Mouse (Mus musculus) MEL (cell line): ENCODE results near the gene Cenpm. TPM values are rescaled to one million over a fixed set of nuclear protein-coding genes. Genes with fewer than 3 reads are reported as not detected.

Experiments used
- DNase-seq: peaks from one replicate; pipeline ENCODE4 v3.0.0; 2011; ENCODE audit warnings: low read depth, low spot score
- H3K27ac ChIP-seq: 2 replicates; pipeline ENCODE4 v1.5.1; 2012; ENCODE audit warnings: low read depth, mild to moderate bottlenecking, control low read depth, low read length, moderate library complexity; ENCODE audit not compliant: control insufficient read depth
- H3K27me3 ChIP-seq, 2 experiments: fragments of 150-350 bp in 1 of 2; sonication (generic) in 1 of 2; 2 replicates each; pipeline ENCODE4 v1.6.1; 2012; ENCODE audit warnings: low read length in 2 of 2, mild to moderate bottlenecking in 2 of 2, improper control_type of control experiment in 1 of 2, moderate library complexity in 1 of 2; ENCODE audit not compliant: insufficient read depth in 2 of 2, control insufficient read depth in 1 of 2
- H3K36me3 ChIP-seq, 2 experiments: 2 replicates each; pipeline ENCODE4 v1.6.1; 2012 to 2014; ENCODE audit warnings: low read length in 2 of 2, improper control_type of control experiment in 1 of 2, inconsistent platforms in 1 of 2, mild to moderate bottlenecking in 1 of 2; ENCODE audit not compliant: insufficient read depth in 2 of 2, control insufficient read depth in 1 of 2
- H3K4me1 ChIP-seq, 2 experiments: fragments of 150-350 bp in 1 of 2; sonication (generic) in 1 of 2; 2 replicates each; pipeline ENCODE4 v1.6.1; 2012; ENCODE audit warnings: low read length in 2 of 2, improper control_type of control experiment in 1 of 2, mild to moderate bottlenecking in 1 of 2; ENCODE audit not compliant: insufficient read depth in 2 of 2, control insufficient read depth in 1 of 2
- H3K4me3 ChIP-seq, 2 experiments: fragments of 150-350 bp in 1 of 2; sonication (generic) in 1 of 2; 2 replicates each; pipeline ENCODE4 v1.5.1; 2012; ENCODE audit warnings: low read depth in 2 of 2, low read length in 2 of 2, mild to moderate bottlenecking in 2 of 2, moderate library complexity in 2 of 2, control low read depth in 1 of 2, improper control_type of control experiment in 1 of 2; ENCODE audit not compliant: control insufficient read depth in 1 of 2, insufficient read depth in 1 of 2
- H3K79me2 ChIP-seq: 2 replicates; pipeline ENCODE4 v1.6.1; 2012; ENCODE audit warnings: mild to moderate bottlenecking, low read length, moderate library complexity; ENCODE audit not compliant: control insufficient read depth, poor library complexity, insufficient read depth
- H3K9ac ChIP-seq: 2 replicates; pipeline ENCODE4 v1.6.1; 2012; ENCODE audit warnings: low read depth, mild to moderate bottlenecking, control low read depth, low read length, moderate library complexity; ENCODE audit not compliant: control insufficient read depth, poor library complexity, severe bottlenecking
- H3K9me3 ChIP-seq: fragments of 150-350 bp; sonication (generic); replicated peaks from 2 replicates; pipeline ENCODE4 v1.6.1; 2012; ENCODE audit warnings: mild to moderate bottlenecking, low read length, improper control_type of control experiment, moderate library complexity; ENCODE audit not compliant: insufficient read depth
- BHLHE40 ChIP-seq: IDR thresholded peaks from 2 replicates; pipeline ENCODE4 v1.6.1; 2012; ENCODE audit warnings: low read depth, mild to moderate bottlenecking, inconsistent platforms, low read length, improper control_type of control experiment, borderline replicate concordance
- CTCF ChIP-seq, 3 experiments: IDR thresholded peaks in 2 of 3; conservative IDR thresholded peaks in 1 of 3; 2 replicates each; pipeline ENCODE4 v1.5.1; 2011 to 2012; ENCODE audit warnings: low read length in 3 of 3, low read depth in 2 of 3, mild to moderate bottlenecking in 2 of 3, improper control_type of control experiment in 1 of 3, inconsistent platforms in 1 of 3, mixed read lengths in 1 of 3, moderate library complexity in 1 of 3; ENCODE audit not compliant: control insufficient read depth in 1 of 3, insufficient read depth in 1 of 3, poor library complexity in 1 of 3, severe bottlenecking in 1 of 3
- ELF1 ChIP-seq: IDR thresholded peaks from 2 replicates; pipeline ENCODE4 v1.6.1; 2014; ENCODE audit warnings: low read depth, mild to moderate bottlenecking, inconsistent platforms, low read length, improper control_type of control experiment, moderate library complexity
- MAX ChIP-seq: IDR thresholded peaks from 2 replicates; pipeline ENCODE4 v1.6.1; 2011; ENCODE audit warnings: low read length, improper control_type of control experiment
- MAZ ChIP-seq: IDR thresholded peaks from 2 replicates; pipeline ENCODE4 v1.6.1; 2012; ENCODE audit warnings: low read depth, mild to moderate bottlenecking, inconsistent platforms, low read length, improper control_type of control experiment
- MEF2A ChIP-seq: IDR thresholded peaks from 2 replicates; pipeline ENCODE4 v1.6.1; 2014; ENCODE audit warnings: low read depth, mild to moderate bottlenecking, inconsistent platforms, low read length, improper control_type of control experiment; ENCODE audit not compliant: poor library complexity, insufficient replicate concordance, severe bottlenecking; ENCODE audit errors: extremely low read depth
- SIN3A ChIP-seq: IDR thresholded peaks from 2 replicates; pipeline ENCODE4 v1.6.1; 2012; ENCODE audit warnings: low read length, improper control_type of control experiment, inconsistent platforms
- SMC3 ChIP-seq: IDR thresholded peaks from 2 replicates; pipeline ENCODE4 v1.6.1; 2011; ENCODE audit warnings: low read depth, low read length, improper control_type of control experiment
- TCF12 ChIP-seq: IDR thresholded peaks from 2 replicates; pipeline ENCODE4 v1.6.1; 2014; ENCODE audit warnings: low read depth, mild to moderate bottlenecking, inconsistent platforms, low read length, improper control_type of control experiment, moderate library complexity
- USF1 ChIP-seq: IDR thresholded peaks from 2 replicates; pipeline ENCODE4 v1.6.1; 2014; ENCODE audit warnings: low read depth, mild to moderate bottlenecking, inconsistent platforms, low read length, improper control_type of control experiment, moderate library complexity
- ZNF384 ChIP-seq: IDR thresholded peaks from 2 replicates; pipeline ENCODE4 v1.6.1; 2012; ENCODE audit warnings: low read depth, mild to moderate bottlenecking, inconsistent platforms, low read length, improper control_type of control experiment
- polyA plus RNA-seq, 2 experiments: library from polyadenylated mRNA; stranded (reverse) in 1 of 2; unstranded in 1 of 2; fragments of >175 nt in 1 of 2; fragments of >200 nt in 1 of 2; gene quantifications; 2 replicates each; pipeline versions ENCODE4 v1.2.1 to v1.2.4; 2012; ENCODE audit warnings: low replicate concordance in 2 of 2, low read depth in 1 of 2; ENCODE audit not compliant: insufficient read length in 2 of 2, insufficient read depth in 1 of 2, missing spikeins in 1 of 2
- total RNA-seq: library from RNA; depleted of rRNA; stranded (reverse); fragments of 300-350 nt; gene quantifications from 2 replicates; pipeline ENCODE4 v1.2.3, GENCODE M21; 2012

Cenpm gene
- total and polyA plus RNA-seq, 3 experiments: 23.7 to 56.3 TPM; not detected in 1

DNA sequence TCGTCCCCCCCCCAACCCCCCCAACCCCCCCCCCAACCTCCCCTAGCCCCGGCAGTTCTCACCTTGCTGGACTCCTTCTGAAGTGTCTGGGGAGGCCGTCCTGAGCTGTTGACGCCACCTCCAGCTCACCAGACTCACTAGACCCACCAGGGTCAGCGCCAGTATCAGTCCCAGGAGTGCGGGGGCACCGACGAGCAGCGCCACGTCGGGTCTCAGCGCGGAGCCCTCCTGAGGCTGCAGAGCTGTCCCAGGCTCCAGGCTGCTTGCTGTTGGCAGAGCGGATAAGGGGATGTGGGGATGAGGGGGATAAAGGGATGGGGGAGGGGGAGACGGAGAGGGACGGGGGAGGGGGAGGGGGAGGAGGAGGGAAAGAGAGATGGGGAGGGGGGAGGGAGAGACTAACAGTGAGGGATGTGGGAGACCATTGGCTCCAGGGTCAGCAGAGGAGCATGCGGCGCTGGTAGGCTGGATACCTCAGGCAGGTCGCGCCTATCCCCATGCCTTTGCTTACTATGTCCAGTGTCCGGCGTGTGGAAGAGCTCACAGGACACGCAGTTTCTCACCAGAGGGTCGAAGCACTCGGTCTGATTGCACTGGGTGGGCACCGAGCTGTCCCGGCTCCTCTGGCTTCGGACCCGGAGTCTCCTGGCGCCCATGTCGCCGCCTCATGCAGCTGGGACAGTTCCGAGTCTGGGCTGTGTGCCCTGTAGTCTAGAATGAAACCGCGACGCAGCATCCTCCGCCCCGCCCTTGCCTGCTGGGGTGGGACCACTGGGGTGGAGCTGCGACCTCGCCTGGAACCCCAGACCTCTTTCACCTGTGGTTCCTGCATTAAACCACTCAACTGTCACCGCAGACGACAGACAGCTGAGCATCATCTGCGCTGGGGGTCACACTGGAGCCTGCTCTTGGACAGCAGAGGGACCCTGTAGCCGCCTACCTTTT, 20.6 kb downstream of the Cenpm start, which contains the start of gene Tnfrsf13c:
Tnfrsf13c (minus strand) TSS at position 713 of the 945 bp plus-strand sequence.
- Histone ChIP-seq H3K27ac (no peak within 1 kb of the TSS), H3K4me1 (peaks cover 0 to 24% of the 10 kb centered on the region in 2 experiments; a peak in 3 of 4 replicates)

GRCm38 (mm10) chr15:82223251-82223650, 21.3 kb downstream of the Cenpm start:
- Histone ChIP-seq H3K4me1 (peaks cover 0 to 24% of the 10 kb centered on the region in 2 experiments), H3K27ac (no peak overlapping the region), H3K4me3 (no peak overlapping the region), H3K9ac (no peak overlapping the region), H3K36me3 (peaks cover 0 to 7% of the 10 kb centered on the region in 2 experiments; a peak in 2 of 4 replicates), H3K9me3 (no peaks in the 10 kb centered on the region), H3K27me3 (no peaks in the 10 kb centered on the region), H3K79me2 (no peaks in the 10 kb centered on the region)
- no peak for DNase-seq
- TF ChIP-seq ZNF384 (no peak), USF1 (peak; percentile 62), MEF2A (no peak), TCF12 (no peak), SIN3A (no peak), MAZ (no peak), BHLHE40 (no peak), ELF1 (no peak)

More for the DNA sequence above, 20.6 kb downstream of the Cenpm start, which contains the start of gene Tnfrsf13c:
- TF ChIP-seq MAX (peak; percentile 45; the same call in 1 of the 2 replicates), SMC3 (no peak), CTCF (IDR thresholded peaks at IDR 0.05 in 2 of 3, conservative IDR thresholded peaks at IDR 0.05 in 1 of 3; ENCODE audit: control insufficient read depth in 1 of 3, insufficient read depth in 1 of 3, low read depth in 2 of 3, low read length in 3 of 3, poor library complexity in 1 of 3, severe bottlenecking in 1 of 3) (no peak), SIN3A (0 out of 2 replicates have a peak, but pooled peaks have one; percentile 19)
- Histone ChIP-seq H3K9me3 (no peaks in the 10 kb centered on the region), H3K79me2 (no peaks in the 10 kb centered on the region), H3K27me3 (no peaks in the 10 kb centered on the region), H3K4me3 (peak within 1 kb of the TSS; percentile 45 to 54), H3K36me3 (peaks cover 0 to 5% of the 10 kb centered on the region in 2 experiments; a peak in 2 of 4 replicates), H3K9ac (peak within 1 kb of the TSS; percentile 57)
- peak; percentile 64 for DNase-seq
